Mouse (Mus musculus): ENCODE data around the gene Ell.

- TF ChIP-seq TAL1 (IDR thresholded peaks at IDR 0.05; ENCODE audit: low read length) (no peak), GATA1 (IDR thresholded peaks at IDR 0.05; ENCODE audit: low read length) (no peak)
These were observed 36.1 kb upstream of the Ell start for GRCm38 (mm10) chr8:70503062-70503750.

All from erythroblast, embryonic 14.5 days (primary cell).